Mouse (Mus musculus): ENCODE measurements around the gene Pkp1. TPM values are rescaled to one million over a fixed set of nuclear protein-coding genes. Genes with fewer than 3 reads are reported as not detected.

Gene Pkp1
- total and polyA plus RNA-seq, 2 experiments, result 0.09 to 0.13 TPM

GRCm38 (mm10) chr1:135906736-135907135, 12.3 kb downstream of the Pkp1 start:
- no peak overlapping the region for H3K27ac ChIP-seq (replicated peaks; ENCODE audit: insufficient read depth, low read depth, low read length)
- 70% methylated on average over 11 of the region's 11 CpGs for WGBS
- no peak for TF ChIP-seq POLR2A (IDR thresholded peaks at IDR 0.05; ENCODE audit: extremely low read depth, insufficient read depth, low read length)
- H3K9ac ChIP-seq (ENCODE audit: low read depth, low read length), result no peak overlapping the region
- no peak for DNase-seq (ENCODE audit: extremely low read depth, low read depth, low spot score)
- no peaks in the 10 kb centered on the region for H3K4me1 ChIP-seq (ENCODE audit: control insufficient read depth, insufficient read depth, low read length)
- no peak overlapping the region for H3K4me3 ChIP-seq (ENCODE audit: insufficient read depth, low read depth, low read length)
- H3K79me2 ChIP-seq (ENCODE audit: control insufficient read depth, insufficient read depth, low read length), result no peaks in the 10 kb centered on the region
- no peaks in the 10 kb centered on the region for H3K36me3 ChIP-seq (ENCODE audit: control insufficient read depth, insufficient read depth, low read length)
- H3K27me3 ChIP-seq (ENCODE audit: control insufficient read depth, insufficient read depth, low read length), result no peaks in the 10 kb centered on the region

GRCm38 (mm10) chr1:135899991-135900515, 19.0 kb downstream of the Pkp1 start:
- H3K79me2 ChIP-seq (ENCODE audit: control insufficient read depth, insufficient read depth, low read length), result no peaks in the 10 kb centered on the region
- no peaks in the 10 kb centered on the region for H3K27me3 ChIP-seq (ENCODE audit: control insufficient read depth, insufficient read depth, low read length)
- no peaks in the 10 kb centered on the region for H3K36me3 ChIP-seq (ENCODE audit: control insufficient read depth, insufficient read depth, low read length)
- WGBS, result 64% methylated on average over 7 of the region's 7 CpGs
- no peak overlapping the region for H3K4me3 ChIP-seq (ENCODE audit: insufficient read depth, low read depth, low read length)
- H3K4me1 ChIP-seq (ENCODE audit: control insufficient read depth, insufficient read depth, low read length), result no peaks in the 10 kb centered on the region
- H3K9ac ChIP-seq (ENCODE audit: low read depth, low read length), result no peak overlapping the region
- no peak for TF ChIP-seq CTCF (IDR thresholded peaks at IDR 0.05; ENCODE audit: low read depth, low read length)
- TF ChIP-seq POLR2A (IDR thresholded peaks at IDR 0.05; ENCODE audit: extremely low read depth, insufficient read depth, low read length), result no peak
- no peak overlapping the region for H3K27ac ChIP-seq (replicated peaks; ENCODE audit: insufficient read depth, low read depth, low read length)
- DNase-seq (ENCODE audit: extremely low read depth, low read depth, low spot score), result no peak

- Histone ChIP-seq H3K9ac (ENCODE audit: low read depth, low read length) (no peak overlapping the region), H3K27me3 (ENCODE audit: control insufficient read depth, insufficient read depth, low read length) (no peaks in the 10 kb centered on the region), H3K4me1 (ENCODE audit: control insufficient read depth, insufficient read depth, low read length) (no peaks in the 10 kb centered on the region), H3K79me2 (ENCODE audit: control insufficient read depth, insufficient read depth, low read length) (no peaks in the 10 kb centered on the region), H3K4me3 (ENCODE audit: insufficient read depth, low read depth, low read length) (no peak overlapping the region), H3K36me3 (ENCODE audit: control insufficient read depth, insufficient read depth, low read length) (no peaks in the 10 kb centered on the region), H3K27ac (replicated peaks; ENCODE audit: insufficient read depth, low read depth, low read length) (no peak overlapping the region)
- DNase-seq (ENCODE audit: extremely low read depth, low read depth, low spot score), result no peak
- no peak for TF ChIP-seq POLR2A (IDR thresholded peaks at IDR 0.05; ENCODE audit: extremely low read depth, insufficient read depth, low read length)
- no peak for TF ChIP-seq CTCF (IDR thresholded peaks at IDR 0.05; ENCODE audit: low read depth, low read length)
- 84% methylated on average over 6 of the region's 6 CpGs for WGBS
Measured at GRCm38 (mm10) chr1:135899295-135899694, 19.7 kb downstream of the Pkp1 start.

- H3K27me3 ChIP-seq (ENCODE audit: control insufficient read depth, insufficient read depth, low read length), result no peaks in the 10 kb centered on the region
- H3K9ac ChIP-seq (ENCODE audit: low read depth, low read length), result no peak overlapping the region
- peak; percentile 4 for DNase-seq (ENCODE audit: extremely low read depth, low read depth, low spot score)
- no peak overlapping the region for H3K4me3 ChIP-seq (ENCODE audit: insufficient read depth, low read depth, low read length)
- no peak for TF ChIP-seq CTCF (IDR thresholded peaks at IDR 0.05; ENCODE audit: low read depth, low read length)
- TF ChIP-seq POLR2A (IDR thresholded peaks at IDR 0.05; ENCODE audit: extremely low read depth, insufficient read depth, low read length), result no peak
- WGBS, result 78% methylated on average over 4 of the region's 4 CpGs
- H3K27ac ChIP-seq (replicated peaks; ENCODE audit: insufficient read depth, low read depth, low read length), result no peak overlapping the region
- no peaks in the 10 kb centered on the region for H3K36me3 ChIP-seq (ENCODE audit: control insufficient read depth, insufficient read depth, low read length)
- H3K4me1 ChIP-seq (ENCODE audit: control insufficient read depth, insufficient read depth, low read length), result no peaks in the 10 kb centered on the region
- no peaks in the 10 kb centered on the region for H3K79me2 ChIP-seq (ENCODE audit: control insufficient read depth, insufficient read depth, low read length)
Measured at GRCm38 (mm10) chr1:135895367-135895766, 23.6 kb downstream of the Pkp1 start.

GRCm38 (mm10) chr1:135893377-135893776, 25.6 kb downstream of the Pkp1 start:
- Histone ChIP-seq H3K9ac (ENCODE audit: low read depth, low read length) (no peak overlapping the region), H3K79me2 (ENCODE audit: control insufficient read depth, insufficient read depth, low read length) (no peaks in the 10 kb centered on the region), H3K4me1 (ENCODE audit: control insufficient read depth, insufficient read depth, low read length) (no peaks in the 10 kb centered on the region), H3K4me3 (ENCODE audit: insufficient read depth, low read depth, low read length) (no peak overlapping the region), H3K27me3 (ENCODE audit: control insufficient read depth, insufficient read depth, low read length) (peaks cover under 1% of the 10 kb centered on the region; the same call in 1 of the 2 replicates), H3K27ac (replicated peaks; ENCODE audit: insufficient read depth, low read depth, low read length) (no peak overlapping the region), H3K36me3 (ENCODE audit: control insufficient read depth, insufficient read depth, low read length) (no peaks in the 10 kb centered on the region)
- TF ChIP-seq CTCF (IDR thresholded peaks at IDR 0.05; ENCODE audit: low read depth, low read length) (no peak), POLR2A (IDR thresholded peaks at IDR 0.05; ENCODE audit: extremely low read depth, insufficient read depth, low read length) (no peak)
- DNase-seq (ENCODE audit: extremely low read depth, low read depth, low spot score), result no peak
- 52% methylated on average over 3 of the region's 3 CpGs for WGBS

- peaks cover 2% of the 10 kb centered on the region; the same call in 1 of the 2 replicates for H3K27me3 ChIP-seq (ENCODE audit: control insufficient read depth, insufficient read depth, low read length)
- 77% methylated on average over 6 of the region's 6 CpGs for WGBS
Measured at GRCm38 (mm10) chr1:135892764-135893163, 26.2 kb downstream of the Pkp1 start.

More at GRCm38 (mm10) chr1:135892764-135893163, 26.2 kb downstream of the Pkp1 start:
- Histone ChIP-seq H3K36me3 (ENCODE audit: control insufficient read depth, insufficient read depth, low read length) (no peaks in the 10 kb centered on the region), H3K27ac (replicated peaks; ENCODE audit: insufficient read depth, low read depth, low read length) (no peak overlapping the region), H3K4me1 (ENCODE audit: control insufficient read depth, insufficient read depth, low read length) (no peaks in the 10 kb centered on the region), H3K4me3 (ENCODE audit: insufficient read depth, low read depth, low read length) (no peak overlapping the region), H3K9ac (ENCODE audit: low read depth, low read length) (no peak overlapping the region), H3K79me2 (ENCODE audit: control insufficient read depth, insufficient read depth, low read length) (no peaks in the 10 kb centered on the region)
- DNase-seq (ENCODE audit: extremely low read depth, low read depth, low spot score), result no peak
- TF ChIP-seq POLR2A (IDR thresholded peaks at IDR 0.05; ENCODE audit: extremely low read depth, insufficient read depth, low read length) (no peak), CTCF (IDR thresholded peaks at IDR 0.05; ENCODE audit: low read depth, low read length) (no peak)

All from liver, adult 2 months (tissue).